Mouse (Mus musculus) left cerebral cortex, adult 18-20 months (tissue): ENCODE measurements around the gene Npm1. TPM values are rescaled to one million over a fixed set of nuclear protein-coding genes. Genes with fewer than 3 reads are reported as not detected.

Source experiments
- DNase-seq, 2 experiments: peaks; one replicate each; pipeline ENCODE4 v3.0.0; 2021 to 2022; ENCODE audit warnings: low spot score in 2 of 2, mixed read lengths in 1 of 2
- total RNA-seq, 2 experiments: library from RNA; stranded (reverse); gene quantifications; 2 replicates each; pipeline ENCODE4 v1.2.3; 2021

Npm1 gene
- total RNA-seq, 2 experiments from 2014 or later: 160 to 161 TPM

DNA sequence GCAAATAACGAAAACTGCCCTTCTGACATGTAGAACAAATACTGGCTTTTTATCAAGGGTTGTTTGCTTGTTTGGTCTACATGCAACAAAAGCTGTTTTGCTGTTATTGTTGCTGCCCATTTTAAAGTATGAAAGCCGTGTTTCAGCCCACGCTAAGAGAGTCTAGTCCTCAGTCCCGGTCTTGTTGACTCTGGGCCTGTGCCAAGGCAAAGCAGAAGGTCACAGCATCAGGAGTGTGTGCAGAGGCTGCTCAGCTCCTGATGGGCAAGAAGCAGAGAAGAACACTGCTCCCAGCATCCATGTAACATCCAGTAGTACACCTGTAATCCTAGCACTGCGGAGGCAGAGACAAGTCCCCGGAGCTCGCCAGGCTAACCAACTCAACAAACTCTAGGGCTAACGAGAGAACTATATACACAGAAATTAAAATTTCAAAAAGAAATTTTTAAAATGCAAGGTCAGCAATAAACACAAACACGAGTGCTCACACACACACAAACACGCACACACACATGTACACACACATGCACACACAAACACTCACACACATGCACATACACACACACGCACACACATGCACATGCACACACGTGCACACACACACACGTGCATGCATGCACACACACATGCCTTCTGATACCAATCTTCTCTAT lies 59.6 kb downstream of the Npm1 start:
- DNase-seq: no peak

Other genes starting within 250 kb of the Npm1 start
- gene Fgf18, start 15.8 kb downstream of the Npm1 start, total RNA-seq: 1 to 10 TPM; 2.9 to 3.4 TPM
- not detected for gene Tlx3, start 40.4 kb upstream of the Npm1 start, total RNA-seq
- under 1 TPM in 1 of 2 experiments, not detected in 1; 0.63 TPM for gene Gm12117, start 113.5 kb upstream of the Npm1 start, total RNA-seq